Mouse (Mus musculus): ENCODE measurements at regions not wholly inside any gene's neighbourhood (a gene's known extent, or its start where the extent isn't known, plus 50 kb on each side); places are given as distances from the start of the nearest gene placed in this dataset.

- no peak overlapping the region for H3K27ac ChIP-seq
- peaks cover 3% of the 10 kb centered on the region; the same call in 1 of the 2 replicates for H3K4me1 ChIP-seq (replicated peaks)
- H3K4me2 ChIP-seq (replicated peaks), result no peak overlapping the region
- H3K9me3 ChIP-seq, result no peaks in the 10 kb centered on the region
- H3K9ac ChIP-seq, result no peak overlapping the region
- no peak overlapping the region for H3K4me3 ChIP-seq (replicated peaks)
- no peak for ATAC-seq
- H3K36me3 ChIP-seq, result no peaks in the 10 kb centered on the region
- no peaks in the 10 kb centered on the region for H3K27me3 ChIP-seq (replicated peaks)
- 88% methylated on average over 10 of the region's 10 CpGs for WGBS
Observed at GRCm38 (mm10) chr10:83910649-83911370, 188.1 kb downstream of the 1500009L16Rik start.

- Histone ChIP-seq H3K27me3 (replicated peaks) (no peaks in the 10 kb centered on the region), H3K27ac (no peak overlapping the region), H3K36me3 (no peaks in the 10 kb centered on the region), H3K4me1 (replicated peaks) (peaks cover 3% of the 10 kb centered on the region; the same call in 1 of the 2 replicates), H3K9me3 (no peaks in the 10 kb centered on the region), H3K4me3 (replicated peaks) (no peak overlapping the region), H3K9ac (no peak overlapping the region), H3K4me2 (replicated peaks) (no peak overlapping the region)
- WGBS, result 21% methylated on average over 12 of the region's 12 CpGs
- ATAC-seq, result no peak
Observed at GRCm38 (mm10) chr10:83914401-83915132, 191.9 kb downstream of the 1500009L16Rik start.

GRCm38 (mm10) chr10:83915133-83915730 is 192.6 kb downstream of the 1500009L16Rik start:
- peaks cover 3% of the 10 kb centered on the region; the same call in 1 of the 2 replicates for H3K4me1 ChIP-seq (replicated peaks)
- ATAC-seq, result no peak
- H3K9ac ChIP-seq, result no peak overlapping the region
- H3K4me3 ChIP-seq (replicated peaks), result no peak overlapping the region
- H3K36me3 ChIP-seq, result no peaks in the 10 kb centered on the region
- H3K27ac ChIP-seq, result no peak overlapping the region
- H3K27me3 ChIP-seq (replicated peaks), result no peaks in the 10 kb centered on the region
- H3K4me2 ChIP-seq (replicated peaks), result no peak overlapping the region
- H3K9me3 ChIP-seq, result no peaks in the 10 kb centered on the region
- WGBS, result 38% methylated on average over 9 of the region's 9 CpGs

GRCm38 (mm10) chr10:83926990-83927389 is 204.3 kb downstream of the 1500009L16Rik start:
- Histone ChIP-seq H3K4me2 (replicated peaks) (no peak overlapping the region), H3K36me3 (no peaks in the 10 kb centered on the region), H3K4me3 (replicated peaks) (no peak overlapping the region), H3K9ac (no peak overlapping the region), H3K27ac (no peak overlapping the region), H3K4me1 (replicated peaks) (peaks cover 5% of the 10 kb centered on the region; the same call in 1 of the 2 replicates), H3K27me3 (replicated peaks) (no peaks in the 10 kb centered on the region), H3K9me3 (no peaks in the 10 kb centered on the region)
- 48% methylated on average over 4 of the region's 4 CpGs for WGBS
- 0 out of 2 replicates have a peak, but pooled peaks have one; percentile 8 for ATAC-seq

- no peak overlapping the region for H3K9ac ChIP-seq
- WGBS, result 69% methylated on average over 2 of the region's 2 CpGs
- no peak overlapping the region for H3K4me3 ChIP-seq (replicated peaks)
- no peak overlapping the region for H3K4me2 ChIP-seq (replicated peaks)
- no peaks in the 10 kb centered on the region for H3K9me3 ChIP-seq
- H3K27ac ChIP-seq, result no peak overlapping the region
- H3K4me1 ChIP-seq (replicated peaks), result peaks cover 5% of the 10 kb centered on the region; the same call in 1 of the 2 replicates
- H3K27me3 ChIP-seq (replicated peaks), result no peaks in the 10 kb centered on the region
- H3K36me3 ChIP-seq, result no peaks in the 10 kb centered on the region
- no peak for ATAC-seq
Observed at GRCm38 (mm10) chr10:83927554-83927953, 204.9 kb downstream of the 1500009L16Rik start.

GRCm38 (mm10) chr10:83931758-83932157 is 209.1 kb downstream of the 1500009L16Rik start:
- no peak overlapping the region for H3K27ac ChIP-seq
- no peak overlapping the region for H3K4me2 ChIP-seq (replicated peaks)
- no peaks in the 10 kb centered on the region for H3K9me3 ChIP-seq
- no peak overlapping the region for H3K4me3 ChIP-seq (replicated peaks)
- 70% methylated on average over 3 of the region's 3 CpGs for WGBS
- H3K36me3 ChIP-seq, result no peaks in the 10 kb centered on the region
- peaks cover 3% of the 10 kb centered on the region; the same call in 1 of the 2 replicates for H3K4me1 ChIP-seq (replicated peaks)
- H3K27me3 ChIP-seq (replicated peaks), result no peaks in the 10 kb centered on the region
- H3K9ac ChIP-seq, result no peak overlapping the region
- no peak for ATAC-seq

GRCm38 (mm10) chr10:83933201-83933600 is 210.5 kb downstream of the 1500009L16Rik start:
- no peak for ATAC-seq
- 71% methylated on average over 7 of the region's 7 CpGs for whole genome bisulfite sequencing
- no peaks in the 10 kb centered on the region for H3K27me3 ChIP-seq (replicated peaks)
- H3K4me1 ChIP-seq (replicated peaks), result no peaks in the 10 kb centered on the region
- no peak overlapping the region for H3K4me2 ChIP-seq (replicated peaks)
- H3K9ac ChIP-seq, result no peak overlapping the region
- no peak overlapping the region for H3K4me3 ChIP-seq (replicated peaks)
- no peaks in the 10 kb centered on the region for H3K9me3 ChIP-seq
- H3K36me3 ChIP-seq, result no peaks in the 10 kb centered on the region
- H3K27ac ChIP-seq, result no peak overlapping the region

GRCm38 (mm10) chr10:83934498-83934897 is 211.8 kb downstream of the 1500009L16Rik start:
- Histone ChIP-seq H3K4me1 (replicated peaks) (no peaks in the 10 kb centered on the region), H3K9me3 (no peaks in the 10 kb centered on the region), H3K4me3 (replicated peaks) (no peak overlapping the region), H3K36me3 (no peaks in the 10 kb centered on the region), H3K27ac (no peak overlapping the region), H3K9ac (no peak overlapping the region), H3K27me3 (replicated peaks) (no peaks in the 10 kb centered on the region), H3K4me2 (replicated peaks) (no peak overlapping the region)
- ATAC-seq, result no peak
- WGBS, result 57% methylated on average over 3 of the region's 3 CpGs

GRCm38 (mm10) chr10:83937168-83937567 is 214.5 kb downstream of the 1500009L16Rik start:
- Histone ChIP-seq H3K36me3 (no peaks in the 10 kb centered on the region), H3K27me3 (replicated peaks) (no peaks in the 10 kb centered on the region)
- 42% methylated on average over 9 of the region's 9 CpGs for WGBS

GRCm38 (mm10) chr10:83942101-83942500 is 219.4 kb downstream of the 1500009L16Rik start:
- WGBS, result 35% methylated on average over 3 of the region's 3 CpGs

More at GRCm38 (mm10) chr10:83937168-83937567, 214.5 kb downstream of the 1500009L16Rik start:
- no peak for ATAC-seq
- Histone ChIP-seq H3K27ac (no peak overlapping the region), H3K9ac (no peak overlapping the region), H3K9me3 (no peaks in the 10 kb centered on the region), H3K4me3 (replicated peaks) (no peak overlapping the region), H3K4me1 (replicated peaks) (0 out of 2 replicates have a peak, but pooled peaks cover 5% of the 10 kb centered on the region), H3K4me2 (replicated peaks) (no peak overlapping the region)

GRCm38 (mm10) chr10:83944158-83944557 is 221.5 kb downstream of the 1500009L16Rik start:
- Histone ChIP-seq H3K27me3 (replicated peaks) (no peaks in the 10 kb centered on the region), H3K4me2 (replicated peaks) (no peak overlapping the region), H3K4me1 (replicated peaks) (0 out of 2 replicates have a peak, but pooled peaks cover 7% of the 10 kb centered on the region), H3K36me3 (no peaks in the 10 kb centered on the region), H3K4me3 (replicated peaks) (no peak overlapping the region), H3K9ac (no peak overlapping the region), H3K27ac (no peak overlapping the region), H3K9me3 (no peaks in the 10 kb centered on the region)
- WGBS, result 81% methylated on average over 1 of the region's 1 CpGs
- ATAC-seq, result no peak

More at GRCm38 (mm10) chr10:83942101-83942500, 219.4 kb downstream of the 1500009L16Rik start:
- 0 out of 2 replicates have a peak, but pooled peaks cover 7% of the 10 kb centered on the region for H3K4me1 ChIP-seq (replicated peaks)
- no peaks in the 10 kb centered on the region for H3K36me3 ChIP-seq
- H3K9ac ChIP-seq, result no peak overlapping the region
- no peak overlapping the region for H3K27ac ChIP-seq
- no peaks in the 10 kb centered on the region for H3K9me3 ChIP-seq
- ATAC-seq, result no peak
- no peaks in the 10 kb centered on the region for H3K27me3 ChIP-seq (replicated peaks)
- no peak overlapping the region for H3K4me3 ChIP-seq (replicated peaks)
- H3K4me2 ChIP-seq (replicated peaks), result no peak overlapping the region

- ATAC-seq, result no peak
- H3K27ac ChIP-seq, result no peak overlapping the region
- H3K4me3 ChIP-seq (replicated peaks), result no peak overlapping the region
- H3K4me2 ChIP-seq (replicated peaks), result no peak overlapping the region
- WGBS, result 95% methylated on average over 10 of the region's 10 CpGs
- H3K36me3 ChIP-seq, result no peaks in the 10 kb centered on the region
- H3K9me3 ChIP-seq, result no peaks in the 10 kb centered on the region
- H3K27me3 ChIP-seq (replicated peaks), result no peaks in the 10 kb centered on the region
- H3K9ac ChIP-seq, result no peak overlapping the region
- H3K4me1 ChIP-seq (replicated peaks), result 0 out of 2 replicates have a peak, but pooled peaks cover 7% of the 10 kb centered on the region
Observed at GRCm38 (mm10) chr10:83944897-83945296, 222.2 kb downstream of the 1500009L16Rik start.
